Mouse (Mus musculus): ENCODE results near the gene Fhit. TPM values are rescaled to one million over a fixed set of nuclear protein-coding genes. Genes with fewer than 3 reads are reported as not detected.

Fhit gene
- polyA plus RNA-seq, 1 experiment from 2014 or later = 13.3 TPM

DNA sequence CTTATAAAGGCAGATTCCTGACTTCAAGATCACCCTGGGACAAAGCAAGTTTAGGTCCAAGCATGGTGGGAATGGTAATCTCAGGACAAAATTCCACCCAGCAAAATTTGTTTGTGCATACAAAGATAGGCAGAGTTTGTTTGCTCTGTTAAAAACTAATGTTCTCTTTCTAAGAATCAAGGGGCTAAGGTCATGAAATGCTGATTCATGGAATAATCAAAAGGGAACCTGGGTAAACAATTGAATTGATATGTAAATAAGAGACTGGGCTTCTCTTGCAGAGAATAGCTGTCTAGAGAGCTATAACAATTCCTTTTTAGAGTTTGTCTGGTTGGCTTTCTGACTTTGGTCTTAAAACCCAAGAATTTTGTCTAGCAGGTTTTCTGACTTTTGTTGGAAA lies 647.8 kb downstream of the Fhit start:
- no peaks in the 10 kb centered on the region for H3K36me3 ChIP-seq (ENCODE audit: insufficient read depth, low read length)
- no peaks in the 10 kb centered on the region for H3K27me3 ChIP-seq (ENCODE audit: insufficient read depth, low read length)
- TF ChIP-seq CTCF (IDR thresholded peaks at IDR 0.05; ENCODE audit: low read depth) = no peak
- H3K27ac ChIP-seq = no peak overlapping the region
- H3K9me3 ChIP-seq (replicated peaks; ENCODE audit: low read length) = no peaks in the 10 kb centered on the region
- no peak overlapping the region for H3K4me2 ChIP-seq (ENCODE audit: low read length)
- DNase-seq (ENCODE audit: low spot score) (no peak), ATAC-seq (replicated peaks; ENCODE audit: low FRiP score, low read depth) (no peak)
- no peak overlapping the region for H3K4me3 ChIP-seq (replicated peaks; ENCODE audit: low read depth, low read length)
- no peaks in the 10 kb centered on the region for H3K4me1 ChIP-seq (replicated peaks; ENCODE audit: insufficient read depth, low read length)
- H3K9ac ChIP-seq (ENCODE audit: low read depth, low read length) = no peak overlapping the region

DNA sequence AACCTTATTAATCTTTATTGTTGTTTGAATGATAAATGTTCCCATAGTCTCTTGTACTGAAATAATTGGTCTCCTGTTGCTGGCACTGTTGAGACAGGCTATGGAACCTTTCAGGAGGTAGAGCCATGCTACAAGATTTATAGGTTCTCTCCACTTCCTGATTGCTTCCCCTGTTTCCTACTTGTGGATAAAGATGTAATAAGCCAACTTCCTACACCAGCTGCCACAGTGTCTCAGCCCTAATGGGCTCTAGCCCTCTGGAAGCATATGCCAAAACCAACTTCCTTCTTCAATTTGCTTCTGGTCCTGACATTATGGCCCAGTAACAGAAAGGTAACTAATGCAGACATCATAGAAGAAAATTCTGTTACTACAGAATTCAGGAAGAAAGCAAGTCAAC lies 652.6 kb downstream of the Fhit start:
- no peak for ATAC-seq (replicated peaks; ENCODE audit: low FRiP score, low read depth)
- TF ChIP-seq CTCF (IDR thresholded peaks at IDR 0.05; ENCODE audit: low read depth) = no peak
- no peak overlapping the region for H3K27ac ChIP-seq

DNA sequence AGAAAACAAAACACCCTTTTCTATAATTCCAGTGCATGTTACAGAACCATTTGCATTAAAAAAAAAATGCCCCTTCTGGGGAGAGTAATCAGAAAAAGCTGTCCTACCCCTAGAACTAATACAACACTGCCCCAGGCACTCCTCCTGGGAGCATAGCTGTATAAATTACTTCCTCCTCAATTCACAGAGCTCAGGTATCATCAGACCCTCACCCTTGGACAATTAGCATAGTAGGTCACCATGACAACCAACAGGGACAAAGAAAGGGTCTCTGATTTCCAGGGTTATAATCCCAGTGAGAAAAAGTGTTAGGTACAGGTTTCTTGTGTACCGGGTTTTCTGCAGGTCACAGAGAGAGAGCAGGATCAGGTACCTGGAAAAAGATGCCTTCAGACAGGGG lies 654.3 kb downstream of the Fhit start:
- H3K4me1 ChIP-seq (replicated peaks; ENCODE audit: insufficient read depth, low read length) = no peaks in the 10 kb centered on the region
- TF ChIP-seq CTCF (IDR thresholded peaks at IDR 0.05; ENCODE audit: low read depth) = no peak
- no peaks in the 10 kb centered on the region for H3K9me3 ChIP-seq (replicated peaks; ENCODE audit: low read length)
- no peak for DNase-seq (ENCODE audit: low spot score)
- no peak overlapping the region for H3K27ac ChIP-seq
- no peak overlapping the region for H3K4me2 ChIP-seq (ENCODE audit: low read length)
- no peak overlapping the region for H3K9ac ChIP-seq (ENCODE audit: low read depth, low read length)
- H3K4me3 ChIP-seq (replicated peaks; ENCODE audit: low read depth, low read length) = no peak overlapping the region
- no peaks in the 10 kb centered on the region for H3K36me3 ChIP-seq (ENCODE audit: insufficient read depth, low read length)
- no peaks in the 10 kb centered on the region for H3K27me3 ChIP-seq (ENCODE audit: insufficient read depth, low read length)
- WGBS = 25% methylated on average over 1 of the region's 1 CpGs
- no peak for ATAC-seq (replicated peaks; ENCODE audit: low FRiP score, low read depth)

More for the DNA sequence above, 652.6 kb downstream of the Fhit start:
- Histone ChIP-seq H3K9ac (ENCODE audit: low read depth, low read length) (no peak overlapping the region), H3K4me1 (replicated peaks; ENCODE audit: insufficient read depth, low read length) (no peaks in the 10 kb centered on the region), H3K27me3 (ENCODE audit: insufficient read depth, low read length) (no peaks in the 10 kb centered on the region), H3K9me3 (replicated peaks; ENCODE audit: low read length) (no peaks in the 10 kb centered on the region), H3K4me2 (ENCODE audit: low read length) (no peak overlapping the region), H3K4me3 (replicated peaks; ENCODE audit: low read depth, low read length) (no peak overlapping the region), H3K36me3 (ENCODE audit: insufficient read depth, low read length) (no peaks in the 10 kb centered on the region)
- DNase-seq (ENCODE audit: low spot score) = no peak

DNA sequence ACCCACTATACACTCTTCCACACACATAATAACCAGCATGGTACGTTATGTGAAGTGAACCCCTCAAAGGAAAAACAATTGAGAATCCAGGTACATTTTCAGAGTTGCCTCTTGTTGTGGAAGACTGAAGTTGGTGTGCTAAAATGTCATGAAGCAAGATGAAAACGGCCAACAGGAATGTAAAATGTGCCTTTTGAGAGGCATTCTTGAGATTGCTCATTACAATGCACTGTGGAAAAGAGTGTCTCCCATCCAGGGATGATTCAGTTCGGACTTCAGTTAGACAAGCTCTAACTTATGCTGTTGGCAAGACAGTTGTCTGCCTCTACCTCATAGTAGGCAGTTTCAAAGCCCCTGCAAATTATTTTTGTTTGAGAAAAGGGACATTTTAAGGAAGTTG lies 676.0 kb downstream of the Fhit start:
- ATAC-seq (replicated peaks; ENCODE audit: low FRiP score, low read depth) (no peak), DNase-seq (ENCODE audit: low spot score) (no peak)
- Histone ChIP-seq H3K27me3 (ENCODE audit: insufficient read depth, low read length) (no peaks in the 10 kb centered on the region), H3K9me3 (replicated peaks; ENCODE audit: low read length) (no peaks in the 10 kb centered on the region), H3K27ac (no peak overlapping the region), H3K36me3 (ENCODE audit: insufficient read depth, low read length) (no peaks in the 10 kb centered on the region), H3K4me2 (ENCODE audit: low read length) (no peak overlapping the region), H3K9ac (ENCODE audit: low read depth, low read length) (no peak overlapping the region), H3K4me3 (replicated peaks; ENCODE audit: low read depth, low read length) (no peak overlapping the region), H3K4me1 (replicated peaks; ENCODE audit: insufficient read depth, low read length) (no peaks in the 10 kb centered on the region)
- 84% methylated on average over 3 of the region's 3 CpGs for WGBS
- TF ChIP-seq CTCF (IDR thresholded peaks at IDR 0.05; ENCODE audit: low read depth) = no peak

DNA sequence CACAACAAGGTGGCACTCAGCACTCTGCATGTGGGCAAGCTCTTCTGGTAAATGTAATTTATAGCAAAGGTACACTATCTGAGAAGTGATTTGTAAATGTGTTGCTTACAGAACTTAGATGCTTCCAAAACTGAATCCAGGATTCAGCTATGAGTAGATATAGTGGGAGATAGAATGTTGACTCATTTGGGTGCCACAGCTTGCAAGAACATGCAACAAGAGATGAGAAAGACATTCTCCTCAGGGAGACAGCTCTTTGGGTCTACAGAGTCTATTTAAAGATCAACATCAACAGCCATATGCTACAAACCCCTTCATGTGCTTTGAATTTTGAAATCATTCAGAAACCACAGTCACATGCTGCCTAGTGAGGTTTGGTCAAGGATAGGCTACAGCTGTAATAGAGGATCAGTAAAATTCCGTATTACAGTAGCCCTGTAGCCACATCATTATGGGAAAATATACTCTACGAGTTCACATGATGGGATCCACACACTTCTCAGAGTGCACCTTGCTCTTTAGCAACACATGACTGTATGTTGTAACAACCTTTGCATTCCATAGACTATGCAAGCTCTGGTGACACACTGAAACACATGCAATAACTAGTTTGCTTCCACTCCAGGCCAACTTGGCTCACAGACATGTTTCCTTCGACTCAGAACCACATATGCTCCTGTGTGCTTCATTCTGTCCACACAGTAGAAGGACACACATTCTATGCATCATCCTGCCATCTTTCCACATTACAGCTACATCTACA lies 678.8 kb downstream of the Fhit start:
- 88% methylated on average over 3 of the region's 3 CpGs for WGBS
- Histone ChIP-seq H3K4me3 (replicated peaks; ENCODE audit: low read depth, low read length) (no peak overlapping the region), H3K27me3 (ENCODE audit: insufficient read depth, low read length) (no peaks in the 10 kb centered on the region), H3K36me3 (ENCODE audit: insufficient read depth, low read length) (no peaks in the 10 kb centered on the region), H3K27ac (no peak overlapping the region), H3K9ac (ENCODE audit: low read depth, low read length) (no peak overlapping the region), H3K9me3 (replicated peaks; ENCODE audit: low read length) (no peaks in the 10 kb centered on the region), H3K4me2 (ENCODE audit: low read length) (no peak overlapping the region), H3K4me1 (replicated peaks; ENCODE audit: insufficient read depth, low read length) (no peaks in the 10 kb centered on the region)
- ATAC-seq (replicated peaks; ENCODE audit: low FRiP score, low read depth) (no peak), DNase-seq (ENCODE audit: low spot score) (no peak)
- TF ChIP-seq CTCF (IDR thresholded peaks at IDR 0.05; ENCODE audit: low read depth) = no peak

DNA sequence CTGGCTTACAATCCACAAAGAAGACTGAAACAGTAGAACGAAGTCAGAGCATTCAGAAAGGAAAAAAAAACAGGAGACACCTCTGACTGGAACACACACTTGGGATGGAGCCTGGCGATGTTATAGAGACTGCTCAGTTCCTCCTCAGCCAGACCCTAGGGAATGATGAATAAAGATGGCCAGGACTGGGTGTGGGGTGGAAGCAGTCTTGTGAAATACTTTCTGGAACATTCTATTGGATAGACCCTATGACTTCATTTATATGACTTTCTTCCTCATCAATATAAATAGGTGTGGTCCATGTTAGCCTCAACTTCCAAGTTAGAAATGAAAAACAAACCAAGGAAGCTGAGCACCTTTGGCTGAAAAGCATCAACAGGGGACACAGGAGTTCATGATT lies 680.5 kb downstream of the Fhit start:
- Histone ChIP-seq H3K4me2 (ENCODE audit: low read length) (no peak overlapping the region), H3K9ac (ENCODE audit: low read depth, low read length) (no peak overlapping the region), H3K9me3 (replicated peaks; ENCODE audit: low read length) (no peaks in the 10 kb centered on the region), H3K27ac (no peak overlapping the region), H3K4me3 (replicated peaks; ENCODE audit: low read depth, low read length) (no peak overlapping the region), H3K36me3 (ENCODE audit: insufficient read depth, low read length) (no peaks in the 10 kb centered on the region), H3K27me3 (ENCODE audit: insufficient read depth, low read length) (no peaks in the 10 kb centered on the region), H3K4me1 (replicated peaks; ENCODE audit: insufficient read depth, low read length) (no peaks in the 10 kb centered on the region)
- DNase-seq (ENCODE audit: low spot score) = no peak
- ATAC-seq (replicated peaks; ENCODE audit: low FRiP score, low read depth) = no peak
- WGBS = 73% methylated on average over 2 of the region's 2 CpGs
- TF ChIP-seq CTCF (IDR thresholded peaks at IDR 0.05; ENCODE audit: low read depth) = no peak

DNA sequence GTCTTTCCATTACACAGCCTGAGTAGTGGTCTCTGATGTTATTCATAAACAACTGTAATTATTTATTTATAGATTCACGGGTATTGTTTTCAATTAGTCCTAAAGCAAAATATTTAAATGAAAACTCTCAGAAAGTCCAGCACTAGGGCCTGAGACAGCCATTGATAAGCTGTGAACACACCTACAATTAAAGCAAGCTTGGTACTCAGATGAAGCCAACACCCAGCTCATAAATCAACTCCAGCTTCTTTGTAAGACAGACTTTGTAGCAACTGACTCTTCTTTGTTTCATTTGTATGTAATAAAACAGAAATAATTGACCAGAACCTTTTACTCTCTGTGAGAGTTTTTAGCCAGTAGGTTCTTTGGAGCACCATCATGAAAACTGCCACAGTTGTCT lies 681.2 kb downstream of the Fhit start:
- H3K9me3 ChIP-seq (replicated peaks; ENCODE audit: low read length) = no peaks in the 10 kb centered on the region
- no peak overlapping the region for H3K9ac ChIP-seq (ENCODE audit: low read depth, low read length)
- no peaks in the 10 kb centered on the region for H3K27me3 ChIP-seq (ENCODE audit: insufficient read depth, low read length)
- no peak overlapping the region for H3K27ac ChIP-seq
- H3K4me3 ChIP-seq (replicated peaks; ENCODE audit: low read depth, low read length) = no peak overlapping the region
- 77% methylated on average over 1 of the region's 1 CpGs for WGBS
- DNase-seq (ENCODE audit: low spot score) (no peak), ATAC-seq (replicated peaks; ENCODE audit: low FRiP score, low read depth) (no peak)
- TF ChIP-seq CTCF (IDR thresholded peaks at IDR 0.05; ENCODE audit: low read depth) = no peak
- no peak overlapping the region for H3K4me2 ChIP-seq (ENCODE audit: low read length)
- no peaks in the 10 kb centered on the region for H3K4me1 ChIP-seq (replicated peaks; ENCODE audit: insufficient read depth, low read length)
- H3K36me3 ChIP-seq (ENCODE audit: insufficient read depth, low read length) = no peaks in the 10 kb centered on the region
